Mouse (Mus musculus) embryo, embryonic 11.5 days (tissue): ENCODE results near the gene Sp7.
A peak's percentile ranks its signal among the peaks of the same experiment; 100 is the strongest.

Experiments
- DNase-seq: peaks from one replicate; pipeline ENCODE4 v3.0.0-alpha.2; 2012; ENCODE audit warnings: low read depth, low spot score

Sp7 gene

GRCm38 (mm10) chr15:102388942-102389341 lies 22.0 kb upstream of the Sp7 start:
- DNase-seq: no peak

GRCm38 (mm10) chr15:102386640-102387039 lies 19.7 kb upstream of the Sp7 start:
- DNase-seq: no peak

GRCm38 (mm10) chr15:102383671-102384070 lies 16.7 kb upstream of the Sp7 start:
- DNase-seq: no peak

- DNase-seq: no peak
Observed at GRCm38 (mm10) chr15:102381575-102381974, 14.6 kb upstream of the Sp7 start.

- DNase-seq: no peak
Observed at GRCm38 (mm10) chr15:102377810-102378262, 10.9 kb upstream of the Sp7 start.

GRCm38 (mm10) chr15:102377163-102377543 lies 10.2 kb upstream of the Sp7 start:
- peak; percentile 81 for DNase-seq

- DNase-seq: no peak
Observed at GRCm38 (mm10) chr15:102376453-102377162, 9.6 kb upstream of the Sp7 start.

- DNase-seq: no peak
Observed at GRCm38 (mm10) chr15:102370727-102371126, 3.7 kb upstream of the Sp7 start.

GRCm38 (mm10) chr15:102369972-102370371 lies 3.0 kb upstream of the Sp7 start:
- no peak for DNase-seq

GRCm38 (mm10) chr15:102366238-102366637 lies 744 bp downstream of the Sp7 start:
- no peak for DNase-seq

- DNase-seq: no peak
Observed at GRCm38 (mm10) chr15:102364678-102365077, 2.3 kb downstream of the Sp7 start.

- DNase-seq: no peak
Observed at GRCm38 (mm10) chr15:102362648-102363047, 4.3 kb downstream of the Sp7 start.

- DNase-seq: no peak
Observed at GRCm38 (mm10) chr15:102358834-102359233, 8.1 kb downstream of the Sp7 start.

- DNase-seq: no peak
Observed at GRCm38 (mm10) chr15:102358126-102358525, 8.9 kb downstream of the Sp7 start.

GRCm38 (mm10) chr15:102356501-102357325 lies 10.3 kb downstream of the Sp7 start:
- DNase-seq: no peak

GRCm38 (mm10) chr15:102355871-102356441 lies 11.0 kb downstream of the Sp7 start:
- peak; percentile 50 for DNase-seq

- DNase-seq: peak; percentile 39
Observed at GRCm38 (mm10) chr15:102355134-102355870, 11.7 kb downstream of the Sp7 start.

- no peak for DNase-seq
Observed at GRCm38 (mm10) chr15:102353986-102354385, 13.0 kb downstream of the Sp7 start.

- DNase-seq: no peak
Observed at GRCm38 (mm10) chr15:102352177-102352576, 14.8 kb downstream of the Sp7 start.

- no peak for DNase-seq
Observed at GRCm38 (mm10) chr15:102350942-102351291, 16.1 kb downstream of the Sp7 start.

- DNase-seq: peak; percentile 93
Observed at GRCm38 (mm10) chr15:102350138-102350941, 16.6 kb downstream of the Sp7 start, which contains the start of gene Aaas. Gene Aaas (minus strand): TSS chr15:102350771.
